Mouse (Mus musculus): ENCODE measurements around the gene Cd3e.
"Not testable (repeated sequence)": the region's sequence is repeated elsewhere in the genome, so short reads cannot be mapped to it uniquely, and the experiment has no call there.

The Cd3e gene

GRCm38 (mm10) chr9:44981676-44982075 is 27.8 kb downstream of the Cd3e start, which contains the start of gene Cd3d:
TSS of gene Cd3d (plus strand) at chr9:44981786.
- TF ChIP-seq POU5F1 (IDR thresholded peaks at IDR 0.05; ENCODE audit: borderline replicate concordance, low read length), result no peak
- TF ChIP-seq CTCF (conservative IDR thresholded peaks at IDR 0.05; ENCODE audit: low read length), result no peak
- TF ChIP-seq NANOG (IDR thresholded peaks at IDR 0.05; ENCODE audit: borderline replicate concordance, low read length), result no peak
- no peak within 1 kb of the TSS for H3K4me3 ChIP-seq (replicated peaks; ENCODE audit: low read length)
- H3K36me3 ChIP-seq (ENCODE audit: insufficient read depth, low read length), result no peaks in the 10 kb centered on the region
- H3K27me3 ChIP-seq (ENCODE audit: insufficient read depth, low read length), result no peaks in the 10 kb centered on the region
- H3K4me1 ChIP-seq (replicated peaks; ENCODE audit: low read depth, low read length), result peaks cover 7% of the 10 kb centered on the region; the same call in 1 of the 2 replicates
- no peaks in the 10 kb centered on the region for H3K9me3 ChIP-seq (ENCODE audit: low read length)

- no peaks in the 10 kb centered on the region for H3K36me3 ChIP-seq (ENCODE audit: insufficient read depth, low read length)
- TF ChIP-seq NANOG (IDR thresholded peaks at IDR 0.05; ENCODE audit: borderline replicate concordance, low read length) (no peak), POU5F1 (IDR thresholded peaks at IDR 0.05; ENCODE audit: borderline replicate concordance, low read length) (no peak), CTCF (conservative IDR thresholded peaks at IDR 0.05; ENCODE audit: low read length) (no peak)
These were observed 28.3 kb downstream of the Cd3e start for GRCm38 (mm10) chr9:44981104-44981503.

GRCm38 (mm10) chr9:44980242-44980641 is 29.2 kb downstream of the Cd3e start, which contains the start of gene Cd3g:
TSS of gene Cd3g (minus strand) at chr9:44980431.
- Histone ChIP-seq H3K36me3 (ENCODE audit: insufficient read depth, low read length) (no peaks in the 10 kb centered on the region), H3K9me3 (ENCODE audit: low read length) (no peaks in the 10 kb centered on the region), H3K27me3 (ENCODE audit: insufficient read depth, low read length) (peaks cover 3% of the 10 kb centered on the region; the same call in 1 of the 2 replicates), H3K4me1 (replicated peaks; ENCODE audit: low read depth, low read length) (no peaks in the 10 kb centered on the region), H3K4me3 (replicated peaks; ENCODE audit: low read length) (no peak within 1 kb of the TSS)
- no peak for TF ChIP-seq POU5F1 (IDR thresholded peaks at IDR 0.05; ENCODE audit: borderline replicate concordance, low read length)
- TF ChIP-seq NANOG (IDR thresholded peaks at IDR 0.05; ENCODE audit: borderline replicate concordance, low read length), result no peak
- no peak for TF ChIP-seq CTCF (conservative IDR thresholded peaks at IDR 0.05; ENCODE audit: low read length)

More at GRCm38 (mm10) chr9:44981104-44981503, 28.3 kb downstream of the Cd3e start:
- Histone ChIP-seq H3K27me3 (ENCODE audit: insufficient read depth, low read length) (peaks cover 3% of the 10 kb centered on the region; the same call in 1 of the 2 replicates), H3K4me3 (replicated peaks; ENCODE audit: low read length) (no peak overlapping the region), H3K4me1 (replicated peaks; ENCODE audit: low read depth, low read length) (0 out of 2 replicates have a peak, but pooled peaks cover 4% of the 10 kb centered on the region), H3K9me3 (ENCODE audit: low read length) (no peaks in the 10 kb centered on the region)

GRCm38 (mm10) chr9:44979806-44980205 is 29.6 kb downstream of the Cd3e start:
- H3K4me3 ChIP-seq (replicated peaks; ENCODE audit: low read length), result no peak overlapping the region
- H3K9me3 ChIP-seq (ENCODE audit: low read length), result no peaks in the 10 kb centered on the region
- no peak for TF ChIP-seq NANOG (IDR thresholded peaks at IDR 0.05; ENCODE audit: borderline replicate concordance, low read length)
- no peak for TF ChIP-seq POU5F1 (IDR thresholded peaks at IDR 0.05; ENCODE audit: borderline replicate concordance, low read length)
- TF ChIP-seq CTCF (conservative IDR thresholded peaks at IDR 0.05; ENCODE audit: low read length), result no peak
- no peaks in the 10 kb centered on the region for H3K36me3 ChIP-seq (ENCODE audit: insufficient read depth, low read length)
- H3K4me1 ChIP-seq (replicated peaks; ENCODE audit: low read depth, low read length), result no peaks in the 10 kb centered on the region
- peaks cover 3% of the 10 kb centered on the region; the same call in 1 of the 2 replicates for H3K27me3 ChIP-seq (ENCODE audit: insufficient read depth, low read length)

- TF ChIP-seq NANOG (IDR thresholded peaks at IDR 0.05; ENCODE audit: borderline replicate concordance, low read length), result no peak
- no peak for TF ChIP-seq CTCF (conservative IDR thresholded peaks at IDR 0.05; ENCODE audit: low read length)
- TF ChIP-seq POU5F1 (IDR thresholded peaks at IDR 0.05; ENCODE audit: borderline replicate concordance, low read length), result no peak
- H3K4me1 ChIP-seq (replicated peaks; ENCODE audit: low read depth, low read length), result no peaks in the 10 kb centered on the region
- no peaks in the 10 kb centered on the region for H3K36me3 ChIP-seq (ENCODE audit: insufficient read depth, low read length)
- H3K27me3 ChIP-seq (ENCODE audit: insufficient read depth, low read length), result peaks cover 3% of the 10 kb centered on the region; the same call in 1 of the 2 replicates
- no peak overlapping the region for H3K4me3 ChIP-seq (replicated peaks; ENCODE audit: low read length)
- H3K9me3 ChIP-seq (ENCODE audit: low read length), result no peaks in the 10 kb centered on the region
These were observed 31.6 kb downstream of the Cd3e start for GRCm38 (mm10) chr9:44977813-44978212.

GRCm38 (mm10) chr9:44969450-44969849 is 40.0 kb downstream of the Cd3e start:
- Histone ChIP-seq H3K9me3 (ENCODE audit: low read length) (no peaks in the 10 kb centered on the region), H3K4me1 (replicated peaks; ENCODE audit: low read depth, low read length) (peaks cover 15% of the 10 kb centered on the region), H3K4me3 (replicated peaks; ENCODE audit: low read length) (no peak overlapping the region), H3K27me3 (ENCODE audit: insufficient read depth, low read length) (no peaks in the 10 kb centered on the region), H3K36me3 (ENCODE audit: insufficient read depth, low read length) (no peaks in the 10 kb centered on the region)
- no peak for TF ChIP-seq NANOG (IDR thresholded peaks at IDR 0.05; ENCODE audit: borderline replicate concordance, low read length)
- no peak for TF ChIP-seq CTCF (conservative IDR thresholded peaks at IDR 0.05; ENCODE audit: low read length)
- TF ChIP-seq POU5F1 (IDR thresholded peaks at IDR 0.05; ENCODE audit: borderline replicate concordance, low read length), result no peak

GRCm38 (mm10) chr9:44967763-44968162 is 41.7 kb downstream of the Cd3e start:
- H3K9me3 ChIP-seq (ENCODE audit: low read length); H3K4me3 ChIP-seq (replicated peaks; ENCODE audit: low read length); H3K36me3 ChIP-seq (ENCODE audit: insufficient read depth, low read length); H3K27me3 ChIP-seq (ENCODE audit: insufficient read depth, low read length): not testable (repeated sequence)
- peaks cover 19% of the 10 kb centered on the region for H3K4me1 ChIP-seq (replicated peaks; ENCODE audit: low read depth, low read length)

DNA sequence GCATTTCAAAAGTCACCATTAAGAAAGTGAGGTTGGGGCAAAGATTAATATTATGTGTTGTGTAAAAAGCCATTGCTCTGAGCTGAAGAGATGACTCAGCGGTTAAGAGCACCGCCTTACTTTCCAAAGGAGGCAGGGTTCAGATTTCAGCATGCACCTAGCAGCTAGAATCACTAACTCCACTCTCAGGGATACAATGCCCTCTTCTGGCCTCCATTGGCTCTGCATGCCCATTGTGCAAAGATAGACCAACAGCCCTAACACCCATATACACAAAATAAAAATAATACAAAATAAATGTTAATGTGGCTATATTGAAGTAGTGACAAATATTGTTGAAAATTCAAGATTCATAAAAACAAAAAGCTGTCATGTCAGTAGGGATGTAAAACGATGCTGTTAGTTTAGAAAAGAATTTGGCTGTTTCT is 42.6 kb downstream of the Cd3e start:
- no peaks in the 10 kb centered on the region for H3K9me3 ChIP-seq (ENCODE audit: low read length)
- no peaks in the 10 kb centered on the region for H3K27me3 ChIP-seq (ENCODE audit: insufficient read depth, low read length)
- H3K4me3 ChIP-seq (replicated peaks; ENCODE audit: low read length), result no peak overlapping the region
- TF ChIP-seq CTCF (conservative IDR thresholded peaks at IDR 0.05; ENCODE audit: low read length), result peak; percentile 80
- TF ChIP-seq POU5F1 (IDR thresholded peaks at IDR 0.05; ENCODE audit: borderline replicate concordance, low read length), result no peak
- no peak for TF ChIP-seq NANOG (IDR thresholded peaks at IDR 0.05; ENCODE audit: borderline replicate concordance, low read length)
- H3K4me1 ChIP-seq (replicated peaks; ENCODE audit: low read depth, low read length), result peaks cover 19% of the 10 kb centered on the region
- peaks cover 15% of the 10 kb centered on the region for H3K36me3 ChIP-seq (ENCODE audit: insufficient read depth, low read length)

- Histone ChIP-seq H3K9me3 (ENCODE audit: low read length) (no peaks in the 10 kb centered on the region), H3K27me3 (ENCODE audit: insufficient read depth, low read length) (no peaks in the 10 kb centered on the region), H3K4me3 (replicated peaks; ENCODE audit: low read length) (peak overlapping the region; percentile 96), H3K4me1 (replicated peaks; ENCODE audit: low read depth, low read length) (peaks cover 19% of the 10 kb centered on the region), H3K36me3 (ENCODE audit: insufficient read depth, low read length) (peaks cover 24% of the 10 kb centered on the region)
- no peak for TF ChIP-seq CTCF (conservative IDR thresholded peaks at IDR 0.05; ENCODE audit: low read length)
- no peak for TF ChIP-seq POU5F1 (IDR thresholded peaks at IDR 0.05; ENCODE audit: borderline replicate concordance, low read length)
- no peak for TF ChIP-seq NANOG (IDR thresholded peaks at IDR 0.05; ENCODE audit: borderline replicate concordance, low read length)
These were observed 43.5 kb downstream of the Cd3e start for GRCm38 (mm10) chr9:44965833-44966466.
